ENCODE assay signal across 12 mouse cellular contexts in the genomic region with DNA sequence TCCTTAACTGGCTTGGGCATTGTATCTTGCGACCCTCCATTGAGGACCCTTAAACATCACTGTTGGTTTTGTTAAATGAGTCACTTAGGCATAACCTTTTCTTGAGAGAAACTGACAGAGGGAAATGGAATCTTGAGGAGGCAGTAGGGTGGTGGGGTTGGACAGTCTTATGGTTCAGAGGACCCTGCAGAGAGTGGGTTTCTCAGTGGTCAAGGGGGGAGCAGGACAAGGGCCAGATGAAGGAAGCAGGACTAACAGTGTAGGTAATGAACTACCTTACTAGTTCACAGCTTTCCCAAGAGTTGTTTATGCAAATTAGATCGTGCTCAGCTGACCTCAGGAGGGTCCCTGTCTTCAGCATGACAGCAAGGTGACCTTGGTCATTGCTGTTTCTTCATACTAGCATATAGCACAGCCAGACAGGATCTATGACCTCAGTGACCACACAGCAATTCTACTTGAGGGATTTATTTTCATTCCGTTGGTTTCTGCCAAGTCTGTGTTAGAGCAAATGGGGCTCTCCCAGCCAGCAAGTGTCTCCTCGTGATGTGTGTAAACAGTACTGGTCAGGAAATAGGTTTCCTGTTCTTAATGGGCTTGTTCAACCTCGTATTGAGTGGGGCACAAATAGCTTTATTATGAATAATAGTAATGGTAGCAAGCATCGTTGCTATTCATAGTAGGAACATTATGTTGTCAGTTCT.
DNase-seq lines count a peak whose midpoint lies in the region; ATAC-seq lines count a peak whose summit lies in the region.
"Had no signal": no experiment of that assay in that cellular context is flagged by ENCODE, and none has a peak within 500 bp of the region (broad histone marks: within the 10 kb centered on the region; RNA-seq: fewer than 3 reads in every experiment).

No protein-coding gene starts in this region.

- no peak overlapping the region for H3K4me3 ChIP-seq in neural tube, embryonic 11.5 days (ENCODE audit: low read depth, low read length)
- no peak overlapping the region for H3K4me3 ChIP-seq in lung, embryonic 16.5 days (ENCODE audit: low read length)
- H3K4me3 ChIP-seq: gastrocnemius, adult 2 months; limb, embryonic 10.5 days had no signal

- no peaks in the 10 kb centered on the region for H3K9me3 ChIP-seq in neural tube, embryonic 11.5 days (ENCODE audit: control insufficient read depth, low read length)
- no peaks in the 10 kb centered on the region for H3K9me3 ChIP-seq in lung, embryonic 16.5 days (ENCODE audit: control insufficient read depth, low read length)
- H3K9me3 ChIP-seq: heart, embryonic 10.5 days; limb, embryonic 10.5 days had no signal

- H3K4me1 ChIP-seq in neural tube, embryonic 11.5 days (ENCODE audit: control insufficient read depth, insufficient read depth, low read length), result no peaks in the 10 kb centered on the region; the same call in 1 of the 2 replicates
- H3K4me1 ChIP-seq in lung, embryonic 16.5 days (replicated peaks; ENCODE audit: control insufficient read depth, insufficient read depth, low read length), result no peaks in the 10 kb centered on the region
- H3K4me1 ChIP-seq: heart, embryonic 10.5 days had no signal

- H3K27me3 ChIP-seq in neural tube, embryonic 11.5 days (ENCODE audit: control insufficient read depth, insufficient read depth, low read length), result no peaks in the 10 kb centered on the region
- no peaks in the 10 kb centered on the region for H3K27me3 ChIP-seq in lung, embryonic 16.5 days (ENCODE audit: control insufficient read depth, insufficient read depth, low read depth, low read length)

- peak; percentile 1 for DNase-seq in adrenal gland, adult 8-10 months
- DNase-seq in adrenal gland, postnatal 25 days, result no peak
- no peak for DNase-seq in neural tube, embryonic 11.5 days (ENCODE audit: low spot score)
- DNase-seq in neural tube, embryonic 10.5 days (ENCODE audit: extremely low spot score, low spot score), result no peak
- DNase-seq in right cerebral cortex, postnatal 36 days (ENCODE audit: low spot score in 2 of 2), result no peak
- no peak for DNase-seq in frontal cortex, adult 2 months (ENCODE audit: extremely low spot score in 1 of 2, low spot score in 1 of 2)
- no peak for DNase-seq in spleen, adult 12 weeks (ENCODE audit: low spot score)

- peak; percentile 24; the same call in 1 of the 2 replicates for ATAC-seq in neural tube, embryonic 11.5 days (ENCODE audit: insufficient read depth, low FRiP score, low TSS enrichment)
- ATAC-seq in lung, embryonic 16.5 days (ENCODE audit: low read depth), result peak; percentile 64
- ATAC-seq: liver, postnatal 0 days had no signal

- WGBS in neural tube, embryonic 11.5 days, result 72% methylated on average over 6 of the region's 6 CpGs
- 38% methylated on average over 6 of the region's 6 CpGs for WGBS in lung, embryonic 16.5 days

- H3K36me3 ChIP-seq in neural tube, embryonic 11.5 days (ENCODE audit: control insufficient read depth, insufficient read depth, low read length), result no peaks in the 10 kb centered on the region
- no peaks in the 10 kb centered on the region for H3K36me3 ChIP-seq in lung, embryonic 16.5 days (ENCODE audit: control insufficient read depth, insufficient read depth, low read length)
- H3K36me3 ChIP-seq: heart, embryonic 10.5 days; limb, embryonic 10.5 days had no signal

- H3K27ac ChIP-seq in neural tube, embryonic 11.5 days (ENCODE audit: low read depth, low read length), result no peak overlapping the region
- H3K27ac ChIP-seq in lung, embryonic 16.5 days (ENCODE audit: low read length), result no peak overlapping the region
- H3K27ac ChIP-seq: gastrocnemius, adult 2 months; heart, embryonic 10.5 days; limb, embryonic 10.5 days had no signal

- H3K4me2 ChIP-seq in neural tube, embryonic 11.5 days (ENCODE audit: low read depth), result no peak overlapping the region
- H3K4me2 ChIP-seq in lung, embryonic 16.5 days (ENCODE audit: low read depth, low read length), result no peak overlapping the region

- H3K9ac ChIP-seq in neural tube, embryonic 11.5 days (ENCODE audit: low read length), result no peak overlapping the region
- no peak overlapping the region for H3K9ac ChIP-seq in lung, embryonic 16.5 days (ENCODE audit: low read length)
- H3K9ac ChIP-seq: liver, postnatal 0 days had no signal
